In genomic region chr17:64003444-64003843, GRCm38 (mm10) we compare ENCODE assay signal across 9 mouse cellular contexts.
DNase-seq lines count a peak whose midpoint lies in the region; ATAC-seq lines count a peak whose summit lies in the region.
"Had no signal": no experiment of that assay in that cellular context is flagged by ENCODE, and none has a peak within 500 bp of the region (broad histone marks: within the 10 kb centered on the region; RNA-seq: fewer than 3 reads in every experiment).

No protein-coding gene starts in this region.

- intact Hi-C loops in gastrocnemius, postnatal 36 days (cut with DNase I): no loop called here

- H3K9me3 ChIP-seq in forebrain, embryonic 14.5 days (replicated peaks; ENCODE audit: control insufficient read depth, low read length): no peaks in the 10 kb centered on the region

- 74% methylated on average over 13 of the region's 13 CpGs for WGBS in forebrain, embryonic 14.5 days

- no peaks in the 10 kb centered on the region for H3K27me3 ChIP-seq in forebrain, embryonic 14.5 days (replicated peaks; ENCODE audit: control insufficient read depth, insufficient read depth, low read length)

- H3K4me2 ChIP-seq in forebrain, embryonic 14.5 days (ENCODE audit: low read length): no peak overlapping the region

- H3K4me1 ChIP-seq in forebrain, embryonic 14.5 days (ENCODE audit: control insufficient read depth, insufficient read depth, low read length): no peaks in the 10 kb centered on the region

- no peak for ATAC-seq in forebrain, embryonic 14.5 days

- H3K4me3 ChIP-seq in forebrain, embryonic 14.5 days (ENCODE audit: low read depth, low read length): no peak overlapping the region

- H3K36me3 ChIP-seq in forebrain, embryonic 14.5 days (ENCODE audit: control insufficient read depth, insufficient read depth, low read length): no peaks in the 10 kb centered on the region

- DNase-seq in gastrocnemius, adult 18-20 months (ENCODE audit: low spot score): peak; percentile 12
- no peak for DNase-seq in gastrocnemius, postnatal 36 days
- DNase-seq in MN1 (ENCODE audit: low spot score): peak; percentile 30
- peak; percentile 12 to 20 for DNase-seq in heart, adult 18-20 months
- DNase-seq in lung, postnatal 14 days: peak; percentile 10
- DNase-seq in testis, postnatal 14 days (ENCODE audit: low spot score): no peak
- DNase-seq in forebrain, embryonic 14.5 days (ENCODE audit: low spot score): no peak
- no peak for DNase-seq in thymus, postnatal 10 days (ENCODE audit: low spot score in 2 of 2)
- DNase-seq: midbrain, embryonic 14.5 days had no signal

- H3K27ac ChIP-seq in forebrain, embryonic 14.5 days (ENCODE audit: low read depth, low read length): no peak overlapping the region

- H3K9ac ChIP-seq in forebrain, embryonic 14.5 days (ENCODE audit: low read length): no peak overlapping the region

Comparison
In these comparisons a context has a peak if more than half of its experiments do, and no peak if none do; other contexts are left out.
1. DNase-seq: peak in gastrocnemius, adult 18-20 months (single experiment), MN1 (single experiment), heart, adult 18-20 months (2 of 2) and lung, postnatal 14 days (single experiment); none in gastrocnemius, postnatal 36 days (0 of 2), testis, postnatal 14 days (single experiment), forebrain, embryonic 14.5 days (single experiment) and thymus, postnatal 10 days (0 of 2).